Mouse (Mus musculus): ENCODE data around the gene Akt3.

- TF ChIP-seq CTCF (IDR thresholded peaks at IDR 0.05; ENCODE audit: extremely low read depth, insufficient read depth, low read length), result no peak
- TF ChIP-seq POLR2A (IDR thresholded peaks at IDR 0.05; ENCODE audit: extremely low read depth, insufficient read depth, low read length), result no peak
These were observed 244.2 kb downstream of the Akt3 start for GRCm38 (mm10) chr1:177013776-177014175.

Measured in cortical plate, adult 2 months (tissue).